Mouse (Mus musculus): ENCODE results near the gene Gapdh. TPM values are rescaled to one million over a fixed set of nuclear protein-coding genes. Genes with fewer than 3 reads are reported as not detected.

The Gapdh gene
- total and polyA plus RNA-seq, 2 experiments, result 1,072 to 2,601 TPM

DNA sequence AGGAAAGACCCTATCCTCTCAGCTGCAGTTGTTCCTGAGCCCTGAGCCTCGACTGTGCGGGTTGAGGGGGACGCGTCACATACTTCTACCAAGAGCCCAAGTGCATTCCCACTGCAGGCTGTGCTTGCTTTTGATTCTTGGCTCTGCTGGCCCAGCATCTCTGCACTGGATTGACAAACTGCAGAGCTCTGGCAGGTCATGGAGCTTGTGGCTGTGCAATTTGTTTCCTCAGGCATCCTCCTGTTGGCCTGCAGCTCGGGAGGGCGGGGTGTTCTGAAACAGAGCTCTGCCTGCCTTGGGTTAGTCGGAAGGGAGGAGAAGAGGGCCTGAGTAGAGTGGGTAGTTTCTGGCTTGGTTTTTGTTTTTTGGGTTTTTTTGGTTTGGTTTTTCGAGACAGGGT is 23.8 kb downstream of the Gapdh start:
- WGBS, result 92% methylated on average over 8 of the region's 8 CpGs
- H3K9ac ChIP-seq (ENCODE audit: low read depth, low read length), result no peak overlapping the region
- no peak for DNase-seq (ENCODE audit: extremely low read depth, low read depth, low spot score)
- no peaks in the 10 kb centered on the region for H3K27me3 ChIP-seq (ENCODE audit: control insufficient read depth, insufficient read depth, low read length)
- no peak overlapping the region for H3K27ac ChIP-seq (replicated peaks; ENCODE audit: insufficient read depth, low read depth, low read length)
- TF ChIP-seq POLR2A (IDR thresholded peaks at IDR 0.05; ENCODE audit: extremely low read depth, insufficient read depth, low read length) (no peak), CTCF (IDR thresholded peaks at IDR 0.05; ENCODE audit: low read depth, low read length) (no peak)
- H3K79me2 ChIP-seq (ENCODE audit: control insufficient read depth, insufficient read depth, low read length), result peaks cover 10% of the 10 kb centered on the region; the same call in 1 of the 2 replicates
- peaks cover 15% of the 10 kb centered on the region; the same call in 1 of the 2 replicates for H3K36me3 ChIP-seq (ENCODE audit: control insufficient read depth, insufficient read depth, low read length)
- no peak overlapping the region for H3K4me3 ChIP-seq (ENCODE audit: insufficient read depth, low read depth, low read length)
- peaks cover 8% of the 10 kb centered on the region for H3K4me1 ChIP-seq (ENCODE audit: control insufficient read depth, insufficient read depth, low read length)

GRCm38 (mm10) chr6:125139747-125140146 is 26.5 kb downstream of the Gapdh start:
- no peaks in the 10 kb centered on the region for H3K27me3 ChIP-seq (ENCODE audit: control insufficient read depth, insufficient read depth, low read length)
- H3K4me1 ChIP-seq (ENCODE audit: control insufficient read depth, insufficient read depth, low read length), result no peaks in the 10 kb centered on the region
- no peak overlapping the region for H3K4me3 ChIP-seq (ENCODE audit: insufficient read depth, low read depth, low read length)
- TF ChIP-seq CTCF (IDR thresholded peaks at IDR 0.05; ENCODE audit: low read depth, low read length), result no peak
- TF ChIP-seq POLR2A (IDR thresholded peaks at IDR 0.05; ENCODE audit: extremely low read depth, insufficient read depth, low read length), result no peak
- no peak overlapping the region for H3K9ac ChIP-seq (ENCODE audit: low read depth, low read length)
- H3K79me2 ChIP-seq (ENCODE audit: control insufficient read depth, insufficient read depth, low read length), result no peaks in the 10 kb centered on the region
- H3K27ac ChIP-seq (replicated peaks; ENCODE audit: insufficient read depth, low read depth, low read length), result no peak overlapping the region
- DNase-seq (ENCODE audit: extremely low read depth, low read depth, low spot score), result no peak
- peaks cover 26% of the 10 kb centered on the region; the same call in 1 of the 2 replicates for H3K36me3 ChIP-seq (ENCODE audit: control insufficient read depth, insufficient read depth, low read length)
- WGBS, result 94% methylated on average over 7 of the region's 7 CpGs

DNA sequence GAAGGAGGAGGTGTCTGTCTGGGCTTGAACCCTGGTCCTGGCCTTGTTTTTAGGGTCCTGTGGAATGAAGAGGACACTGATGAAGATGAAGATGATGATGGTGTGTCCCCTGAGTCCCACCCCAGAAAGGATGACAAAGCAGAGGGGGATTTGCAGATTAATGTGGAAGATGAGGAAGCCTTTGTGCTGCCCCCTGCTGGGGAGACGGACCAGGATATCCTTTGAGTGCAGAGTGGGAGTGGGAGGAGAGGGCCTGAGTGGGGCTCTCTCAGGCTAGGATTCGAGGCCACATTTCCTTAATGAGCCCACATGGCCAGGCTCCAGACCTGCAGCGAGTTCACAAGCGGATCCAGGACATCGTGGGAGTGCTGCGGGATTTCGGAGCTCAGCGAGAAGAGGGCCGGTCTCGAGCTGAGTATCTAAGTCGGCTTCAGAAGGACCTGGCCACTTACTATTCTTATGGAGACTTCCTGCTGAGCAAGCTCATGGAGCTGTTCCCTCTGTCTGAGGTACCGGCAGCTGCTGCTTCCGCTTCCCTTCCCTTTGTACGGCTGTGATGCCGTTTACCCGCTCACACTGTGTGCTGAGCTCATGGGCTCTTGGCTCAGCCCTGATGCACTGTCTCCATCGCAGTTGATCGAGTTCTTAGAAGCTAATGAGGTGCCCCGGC is 29.1 kb downstream of the Gapdh start:
- Histone ChIP-seq H3K27me3 (ENCODE audit: control insufficient read depth, insufficient read depth, low read length) (no peaks in the 10 kb centered on the region), H3K36me3 (ENCODE audit: control insufficient read depth, insufficient read depth, low read length) (peaks cover 35% of the 10 kb centered on the region; the same call in 1 of the 2 replicates), H3K4me3 (ENCODE audit: insufficient read depth, low read depth, low read length) (no peak overlapping the region), H3K79me2 (ENCODE audit: control insufficient read depth, insufficient read depth, low read length) (no peaks in the 10 kb centered on the region), H3K9ac (ENCODE audit: low read depth, low read length) (no peak overlapping the region), H3K27ac (replicated peaks; ENCODE audit: insufficient read depth, low read depth, low read length) (no peak overlapping the region), H3K4me1 (ENCODE audit: control insufficient read depth, insufficient read depth, low read length) (peaks cover 4% of the 10 kb centered on the region; the same call in 1 of the 2 replicates)
- no peak for DNase-seq (ENCODE audit: extremely low read depth, low read depth, low spot score)
- WGBS, result 91% methylated on average over 19 of the region's 19 CpGs
- TF ChIP-seq POLR2A (IDR thresholded peaks at IDR 0.05; ENCODE audit: extremely low read depth, insufficient read depth, low read length), result no peak
- peak; percentile 64 for TF ChIP-seq CTCF (IDR thresholded peaks at IDR 0.05; ENCODE audit: low read depth, low read length)

DNA sequence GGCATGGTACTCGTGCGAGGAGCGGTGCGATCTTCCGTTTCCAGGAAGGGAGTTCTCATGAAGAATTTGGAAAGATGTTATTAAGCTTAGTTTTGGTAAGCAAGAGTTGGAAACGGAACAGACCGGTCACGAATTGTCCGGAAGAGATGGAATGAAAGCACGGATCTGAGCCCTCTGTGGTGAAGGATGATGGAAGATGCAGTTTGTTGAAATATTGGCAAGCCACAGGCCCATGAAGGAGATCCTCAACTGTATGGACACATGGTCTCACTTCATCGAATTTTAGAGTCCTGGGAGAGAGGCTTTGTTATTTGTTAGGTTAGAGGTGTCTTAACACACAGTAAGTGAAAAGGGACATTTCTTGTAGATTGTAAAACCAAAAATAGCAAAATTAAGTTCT is 33.8 kb downstream of the Gapdh start:
- no peaks in the 10 kb centered on the region for H3K27me3 ChIP-seq (ENCODE audit: control insufficient read depth, insufficient read depth, low read length)
- WGBS, result 4% methylated on average over 11 of the region's 11 CpGs
- peaks cover 5% of the 10 kb centered on the region; the same call in 1 of the 2 replicates for H3K4me1 ChIP-seq (ENCODE audit: control insufficient read depth, insufficient read depth, low read length)
- H3K9ac ChIP-seq (ENCODE audit: low read depth, low read length), result peak overlapping the region; percentile 67
- DNase-seq (ENCODE audit: extremely low read depth, low read depth, low spot score), result no peak
- peak overlapping the region; percentile 47; the same call in 1 of the 2 replicates for H3K27ac ChIP-seq (replicated peaks; ENCODE audit: insufficient read depth, low read depth, low read length)
- TF ChIP-seq CTCF (IDR thresholded peaks at IDR 0.05; ENCODE audit: low read depth, low read length) (no peak), POLR2A (IDR thresholded peaks at IDR 0.05; ENCODE audit: extremely low read depth, insufficient read depth, low read length) (no peak)
- H3K4me3 ChIP-seq (ENCODE audit: insufficient read depth, low read depth, low read length), result peak overlapping the region; percentile 69
- H3K79me2 ChIP-seq (ENCODE audit: control insufficient read depth, insufficient read depth, low read length), result no peaks in the 10 kb centered on the region
- H3K36me3 ChIP-seq (ENCODE audit: control insufficient read depth, insufficient read depth, low read length), result peaks cover 23% of the 10 kb centered on the region

DNA sequence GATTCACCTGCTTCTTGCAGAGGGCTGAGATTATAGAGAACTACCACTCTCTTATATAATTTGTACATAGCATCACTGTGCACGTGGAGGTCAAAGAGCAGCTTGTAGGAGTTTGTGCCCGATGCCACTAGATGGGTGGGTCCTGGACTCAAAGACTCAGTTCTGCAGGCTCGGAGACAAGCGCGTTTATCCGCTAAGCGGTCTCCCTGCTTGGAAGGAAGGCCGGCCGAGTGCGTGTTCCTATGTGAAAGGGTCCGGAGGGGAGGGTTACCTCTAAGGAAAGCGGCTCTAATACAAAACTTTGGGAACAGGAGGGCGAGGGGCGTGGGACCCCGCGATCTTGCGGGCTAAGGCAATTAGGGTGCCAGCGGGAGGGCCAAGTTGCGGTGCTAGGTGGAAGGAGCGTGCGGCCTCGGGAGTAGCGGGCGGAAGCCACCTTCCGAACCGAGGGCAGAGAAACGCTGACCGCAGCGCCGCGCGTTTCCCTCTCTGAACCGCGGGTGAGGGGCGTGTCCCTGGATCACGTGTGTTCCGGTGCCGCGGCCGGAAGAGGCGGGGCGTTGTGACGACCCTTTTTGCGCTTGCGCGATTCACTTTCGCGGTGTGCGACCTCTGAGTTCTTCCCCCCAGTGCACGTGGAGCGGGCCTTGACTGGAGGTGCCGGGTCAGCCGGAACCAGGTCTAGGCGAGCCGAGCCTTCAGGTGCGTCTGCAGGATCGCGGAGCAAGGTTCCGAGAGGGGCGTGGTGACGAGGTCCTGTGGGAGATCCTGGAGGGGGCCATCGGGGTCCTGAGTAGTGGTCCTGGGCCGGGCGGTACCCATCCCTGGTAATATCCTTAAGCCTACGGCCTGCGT is 34.7 kb downstream of the Gapdh start, which contains the start of gene Nop2:
Gene Nop2, plus strand, starts transcription at position 608 of the 855 bp plus-strand sequence.
- WGBS, result under 1% methylated on average over 66 of the region's 66 CpGs
- H3K36me3 ChIP-seq (ENCODE audit: control insufficient read depth, insufficient read depth, low read length), result peaks cover 26% of the 10 kb centered on the region

More for the DNA sequence above, 34.7 kb downstream of the Gapdh start, which contains the start of gene Nop2:
- TF ChIP-seq POLR2A (IDR thresholded peaks at IDR 0.05; ENCODE audit: extremely low read depth, insufficient read depth, low read length) (peak; percentile 89), CTCF (IDR thresholded peaks at IDR 0.05; ENCODE audit: low read depth, low read length) (no peak)
- peak; percentile 79 for DNase-seq (ENCODE audit: extremely low read depth, low read depth, low spot score)
- Histone ChIP-seq H3K4me1 (ENCODE audit: control insufficient read depth, insufficient read depth, low read length) (peaks cover 5% of the 10 kb centered on the region; the same call in 1 of the 2 replicates), H3K9ac (ENCODE audit: low read depth, low read length) (peak within 1 kb of the TSS; percentile 88), H3K4me3 (ENCODE audit: insufficient read depth, low read depth, low read length) (peak within 1 kb of the TSS; percentile 69), H3K27me3 (ENCODE audit: control insufficient read depth, insufficient read depth, low read length) (no peaks in the 10 kb centered on the region), H3K27ac (replicated peaks; ENCODE audit: insufficient read depth, low read depth, low read length) (peak within 1 kb of the TSS; percentile 90), H3K79me2 (ENCODE audit: control insufficient read depth, insufficient read depth, low read length) (no peaks in the 10 kb centered on the region)

All from liver, adult 2 months (tissue).